Mouse (Mus musculus) heart, embryonic 13.5 days (tissue): ENCODE results near the gene A630023A22Rik. TPM values are rescaled to one million over a fixed set of nuclear protein-coding genes. Genes with fewer than 3 reads are reported as not detected.

Experiments
- ATAC-seq: fragments of 200-750 bp; cut with Nextera tagmentation; 2 replicates; pipeline ENCODE4 v1.8.0; 2017; ENCODE audit warnings: moderate TSS enrichment; ENCODE audit not compliant: insufficient number of reproducible peaks, low FRiP score, low TSS enrichment; ENCODE audit errors: extremely low read depth
- H3K27ac ChIP-seq: fragments of 300-500 bp; sonication (generic); replicated peaks from 2 replicates; pipeline ENCODE4 v1.5.1; 2015; ENCODE audit warnings: moderate library complexity, mild to moderate bottlenecking, inconsistent platforms
- H3K27me3 ChIP-seq: fragments of 300-500 bp; sonication (generic); replicated peaks from 2 replicates; pipeline ENCODE4 v1.6.1; 2015; ENCODE audit warnings: mild to moderate bottlenecking, inconsistent platforms
- H3K36me3 ChIP-seq: fragments of 300-500 bp; sonication (generic); 2 replicates; pipeline ENCODE4 v1.6.1; 2015; ENCODE audit warnings: mild to moderate bottlenecking, inconsistent platforms
- H3K4me1 ChIP-seq: fragments of 300-500 bp; sonication (generic); 2 replicates; pipeline ENCODE4 v1.6.1; 2015; ENCODE audit warnings: inconsistent platforms
- H3K4me2 ChIP-seq: fragments of 300-500 bp; sonication (generic); 2 replicates; pipeline ENCODE4 v1.6.1; 2015; ENCODE audit warnings: inconsistent platforms, mild to moderate bottlenecking, moderate library complexity
- H3K4me3 ChIP-seq: fragments of 300-500 bp; sonication (generic); 2 replicates; pipeline ENCODE4 v1.5.1; 2015; ENCODE audit warnings: moderate library complexity, mild to moderate bottlenecking, inconsistent platforms
- H3K9ac ChIP-seq: fragments of 300-500 bp; sonication (generic); 2 replicates; pipeline ENCODE4 v1.6.1; 2015; ENCODE audit warnings: inconsistent platforms, mild to moderate bottlenecking, moderate library complexity
- H3K9me3 ChIP-seq: fragments of 300-500 bp; sonication (generic); 2 replicates; pipeline ENCODE4 v1.6.1; 2016; ENCODE audit warnings: inconsistent platforms
- WGBS: fragments of 180-500 bp; shearing (Covaris S2); methylation state at CpG from one replicate; pipeline ENCODE4 v1.1.7; 2015; ENCODE audit warnings: mixed read lengths; 5-methylcytosine and 5-hydroxymethylcytosine counted together
- polyA plus RNA-seq: library from polyadenylated mRNA; unstranded; fragments of >200 nt; fragmentation: Nextera tagmentation; extraction: Ambion mirVana; gene quantifications from 2 replicates; pipeline ENCODE4 v1.2.1, GENCODE M21; 2015

The A630023A22Rik gene
- polyA plus RNA-seq, 1 experiment from 2014 or later: not detected

- Histone ChIP-seq H3K36me3 (no peaks in the 10 kb centered on the region), H3K4me3 (no peak overlapping the region), H3K27me3 (peaks cover 15% of the 10 kb centered on the region; the same call in 1 of the 2 replicates), H3K9ac (no peak overlapping the region), H3K9me3 (no peaks in the 10 kb centered on the region), H3K4me1 (no peaks in the 10 kb centered on the region), H3K4me2 (no peak overlapping the region), H3K27ac (no peak overlapping the region)
- WGBS: 66% methylated on average over 3 of the region's 4 CpGs
- no peak for ATAC-seq
These were observed 15.7 kb downstream of the A630023A22Rik start for GRCm38 (mm10) chr14:34086806-34087205.

- Histone ChIP-seq H3K4me3 (no peak within 1 kb of the TSS), H3K4me1 (no peaks in the 10 kb centered on the region), H3K4me2 (no peak within 1 kb of the TSS), H3K27me3 (peaks cover 15% of the 10 kb centered on the region; the same call in 1 of the 2 replicates), H3K9ac (no peak within 1 kb of the TSS), H3K9me3 (no peaks in the 10 kb centered on the region), H3K27ac (no peak within 1 kb of the TSS), H3K36me3 (no peaks in the 10 kb centered on the region)
- ATAC-seq: no peak
- 54% methylated on average over 4 of the region's 4 CpGs for WGBS
These were observed 16.8 kb downstream of the A630023A22Rik start, which contains the start of gene Anxa8 for GRCm38 (mm10) chr14:34085731-34086130. Anxa8 (plus strand) TSS chr14:34085981.

DNA sequence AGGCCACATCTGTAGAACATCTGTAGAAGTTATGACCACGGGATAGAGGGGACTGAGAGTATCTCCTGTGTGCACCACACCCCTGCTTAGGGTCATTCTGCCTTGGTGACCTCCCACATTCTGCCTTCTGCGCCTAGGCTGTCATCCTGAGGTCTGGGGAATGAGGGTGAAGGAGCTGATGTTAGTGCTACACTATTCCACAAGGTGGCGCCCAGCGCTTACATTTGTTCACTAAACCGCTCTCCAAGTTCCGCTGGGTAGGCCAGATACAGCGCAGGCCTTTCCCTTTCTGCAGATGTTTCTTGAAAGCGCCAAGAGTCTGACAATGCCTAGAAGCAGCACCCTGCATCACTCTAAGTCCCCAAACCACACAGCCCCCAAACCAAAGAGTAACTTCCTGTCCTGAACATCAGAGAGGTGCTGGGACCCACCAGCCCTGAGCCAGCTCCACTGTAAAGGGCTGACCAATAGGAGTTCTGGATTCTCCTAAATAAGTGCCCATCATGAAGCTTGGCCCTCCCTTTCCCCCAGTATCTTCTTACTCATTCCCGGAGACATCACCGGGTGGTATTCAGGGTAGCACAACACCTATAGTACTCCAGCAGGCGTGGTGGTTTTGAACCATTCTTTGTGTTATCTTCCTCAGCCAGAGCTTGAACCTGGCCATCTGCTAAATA lies 22.1 kb downstream of the A630023A22Rik start:
- Histone ChIP-seq H3K27ac (no peak overlapping the region), H3K4me1 (no peaks in the 10 kb centered on the region), H3K4me2 (no peak overlapping the region), H3K4me3 (no peak overlapping the region), H3K27me3 (peaks cover 10% of the 10 kb centered on the region; the same call in 1 of the 2 replicates), H3K9me3 (no peaks in the 10 kb centered on the region), H3K36me3 (no peaks in the 10 kb centered on the region), H3K9ac (no peak overlapping the region)
- no peak for ATAC-seq
- WGBS: 10% methylated on average over 11 of the region's 11 CpGs

DNA sequence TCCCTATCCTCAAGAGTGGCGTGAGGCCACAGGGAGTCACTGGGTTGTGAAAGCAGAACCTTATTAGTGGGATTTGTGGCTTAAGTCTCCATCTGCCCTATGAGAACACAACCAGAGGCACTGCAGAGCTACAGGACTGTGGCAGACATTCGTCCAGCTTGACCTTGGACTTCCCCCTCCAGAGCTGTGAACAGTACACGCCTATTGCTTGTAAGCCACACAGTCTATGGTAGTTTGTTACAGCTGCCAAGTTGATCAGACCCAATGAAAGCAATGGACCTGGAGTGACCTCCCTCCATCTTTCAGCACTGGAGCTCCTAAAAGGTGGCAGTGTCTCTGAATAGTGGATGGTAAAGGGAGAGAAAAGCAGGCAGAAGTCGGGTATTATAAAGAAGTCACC lies 24.3 kb downstream of the A630023A22Rik start:
- Histone ChIP-seq H3K4me1 (peaks cover 14% of the 10 kb centered on the region), H3K36me3 (no peaks in the 10 kb centered on the region), H3K27me3 (peaks cover under 1% of the 10 kb centered on the region; the same call in 1 of the 2 replicates), H3K4me2 (no peak overlapping the region), H3K9ac (no peak overlapping the region), H3K4me3 (no peak overlapping the region), H3K9me3 (no peaks in the 10 kb centered on the region), H3K27ac (no peak overlapping the region)
- WGBS: 62% methylated on average over 4 of the region's 4 CpGs
- no peak for ATAC-seq

- Histone ChIP-seq H3K36me3 (no peaks in the 10 kb centered on the region), H3K4me1 (peaks cover 16% of the 10 kb centered on the region), H3K27me3 (no peaks in the 10 kb centered on the region; the same call in 1 of the 2 replicates), H3K4me2 (no peak overlapping the region), H3K27ac (no peak overlapping the region), H3K9ac (no peak overlapping the region), H3K4me3 (no peak overlapping the region), H3K9me3 (no peaks in the 10 kb centered on the region)
- WGBS: 69% methylated on average over 5 of the region's 5 CpGs
- no peak for ATAC-seq
These were observed 25.3 kb downstream of the A630023A22Rik start for GRCm38 (mm10) chr14:34077222-34077621.

GRCm38 (mm10) chr14:34075346-34075745 lies 27.2 kb downstream of the A630023A22Rik start:
- H3K4me2 ChIP-seq: no peak overlapping the region
- no peak overlapping the region for H3K27ac ChIP-seq
- ATAC-seq: no peak
- WGBS: 35% methylated on average over 4 of the region's 4 CpGs
- H3K4me1 ChIP-seq: peaks cover 24% of the 10 kb centered on the region
- H3K9ac ChIP-seq: no peak overlapping the region
- H3K4me3 ChIP-seq: no peak overlapping the region
- no peaks in the 10 kb centered on the region for H3K36me3 ChIP-seq
- no peaks in the 10 kb centered on the region for H3K9me3 ChIP-seq
- no peaks in the 10 kb centered on the region; the same call in 1 of the 2 replicates for H3K27me3 ChIP-seq

DNA sequence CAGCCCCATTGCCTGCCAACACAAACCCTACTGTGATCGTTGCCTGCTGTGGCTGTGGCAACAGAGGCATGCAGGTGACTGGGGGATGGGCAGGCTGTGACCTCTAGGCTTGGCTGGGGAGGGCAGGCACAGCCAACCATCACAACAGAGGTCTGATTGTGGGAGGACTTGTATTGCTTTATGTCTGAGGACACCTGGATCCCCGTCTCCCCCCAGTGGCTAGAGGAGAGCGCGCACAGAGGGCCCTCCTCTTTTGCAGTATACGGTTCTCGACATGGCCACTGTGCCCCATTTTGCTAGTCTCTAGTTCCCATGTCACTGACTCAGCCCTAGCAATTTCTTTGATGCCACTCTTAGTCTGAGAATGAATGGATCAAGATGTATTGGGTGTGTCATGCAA lies 30.9 kb downstream of the A630023A22Rik start:
- Histone ChIP-seq H3K4me3 (no peak overlapping the region), H3K4me2 (no peak overlapping the region), H3K4me1 (peaks cover 24% of the 10 kb centered on the region), H3K9ac (no peak overlapping the region), H3K27ac (no peak overlapping the region), H3K9me3 (no peaks in the 10 kb centered on the region), H3K36me3 (no peaks in the 10 kb centered on the region), H3K27me3 (no peaks in the 10 kb centered on the region)
- WGBS: 45% methylated on average over 6 of the region's 6 CpGs
- no peak for ATAC-seq

DNA sequence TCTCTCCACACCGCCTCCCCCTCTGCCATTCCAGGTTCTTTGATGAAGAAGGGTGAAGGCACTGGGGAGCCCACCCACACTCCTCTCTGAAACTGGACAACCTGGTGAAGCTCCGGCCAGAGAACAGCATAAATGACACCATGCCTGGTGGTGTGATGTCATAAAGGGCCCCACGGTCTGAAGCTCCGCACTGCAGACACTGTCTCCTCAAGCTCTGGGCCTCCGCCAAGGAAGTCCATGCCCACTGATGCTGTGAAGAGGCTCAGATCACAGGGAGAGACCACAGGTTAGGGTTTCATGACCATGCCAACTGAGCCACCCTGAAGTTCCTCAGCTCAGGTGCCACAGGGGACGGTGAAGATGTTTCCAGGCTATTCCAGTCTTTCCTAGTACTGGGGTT lies 50.0 kb downstream of the A630023A22Rik start, which contains the start of gene Antxrl:
Gene Antxrl (plus strand): TSS at position 192 of the 400 bp plus-strand sequence.
- no peak within 1 kb of the TSS for H3K4me2 ChIP-seq
- H3K4me1 ChIP-seq: no peaks in the 10 kb centered on the region
- ATAC-seq: no peak
- H3K27ac ChIP-seq: no peak within 1 kb of the TSS
- H3K36me3 ChIP-seq: no peaks in the 10 kb centered on the region
- no peaks in the 10 kb centered on the region; the same call in 1 of the 2 replicates for H3K27me3 ChIP-seq
- no peaks in the 10 kb centered on the region for H3K9me3 ChIP-seq
- H3K9ac ChIP-seq: no peak within 1 kb of the TSS
- 78% methylated on average over 6 of the region's 6 CpGs for WGBS
- H3K4me3 ChIP-seq: no peak within 1 kb of the TSS

DNA sequence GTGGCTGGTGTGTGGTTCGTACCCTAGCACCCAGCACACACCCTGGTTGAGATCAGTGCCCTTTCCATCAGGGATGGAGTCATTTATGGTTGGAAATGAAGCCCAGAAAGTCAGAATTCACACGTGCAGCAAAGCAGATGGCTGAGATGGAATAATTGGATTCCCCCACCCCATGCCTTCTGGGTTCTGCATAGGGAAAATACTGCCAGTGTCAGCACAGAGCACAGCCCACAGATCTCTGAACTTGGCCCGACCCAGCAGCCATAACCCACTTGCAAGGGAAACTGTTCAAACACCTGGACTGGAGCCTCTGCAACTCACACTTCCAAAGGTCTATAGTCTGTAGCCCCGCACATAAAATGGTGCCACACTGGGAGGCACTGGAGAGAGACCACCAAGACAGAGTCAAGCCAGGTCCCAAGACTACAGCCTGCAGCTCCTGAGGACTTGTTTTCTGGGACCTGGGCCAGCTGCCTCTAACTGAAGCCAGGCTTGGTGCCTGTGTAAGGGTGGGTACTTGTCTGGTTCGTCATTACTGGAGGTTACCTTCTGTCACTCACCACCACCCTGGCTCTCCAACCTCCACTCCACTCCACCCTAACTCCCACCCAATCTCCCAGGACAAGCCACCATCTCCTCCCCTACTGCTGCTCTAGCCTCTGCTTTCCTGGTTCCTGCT lies 52.3 kb downstream of the A630023A22Rik start:
- H3K27me3 ChIP-seq: no peaks in the 10 kb centered on the region; the same call in 1 of the 2 replicates

GRCm38 (mm10) chr14:34043341-34043740 lies 59.2 kb downstream of the A630023A22Rik start:
- Histone ChIP-seq H3K36me3 (no peaks in the 10 kb centered on the region), H3K4me1 (no peaks in the 10 kb centered on the region), H3K9me3 (no peaks in the 10 kb centered on the region), H3K4me2 (no peak overlapping the region), H3K27me3 (no peaks in the 10 kb centered on the region), H3K9ac (no peak overlapping the region), H3K27ac (no peak overlapping the region), H3K4me3 (no peak overlapping the region)
- ATAC-seq: no peak; the same call in 1 of the 2 replicates
- 43% methylated on average over 3 of the region's 3 CpGs for WGBS

More for the DNA sequence above, 52.3 kb downstream of the A630023A22Rik start:
- H3K4me3 ChIP-seq: no peak overlapping the region
- H3K4me2 ChIP-seq: no peak overlapping the region
- ATAC-seq: no peak
- H3K9me3 ChIP-seq: no peaks in the 10 kb centered on the region
- H3K4me1 ChIP-seq: no peaks in the 10 kb centered on the region
- H3K27ac ChIP-seq: no peak overlapping the region
- H3K9ac ChIP-seq: no peak overlapping the region
- no peaks in the 10 kb centered on the region for H3K36me3 ChIP-seq
- WGBS: 58% methylated on average over 5 of the region's 5 CpGs

GRCm38 (mm10) chr14:34041241-34041640 lies 61.3 kb downstream of the A630023A22Rik start:
- Histone ChIP-seq H3K4me1 (no peaks in the 10 kb centered on the region), H3K4me3 (no peak overlapping the region), H3K9me3 (no peaks in the 10 kb centered on the region), H3K9ac (no peak overlapping the region), H3K4me2 (no peak overlapping the region), H3K27me3 (no peaks in the 10 kb centered on the region), H3K36me3 (no peaks in the 10 kb centered on the region), H3K27ac (no peak overlapping the region)
- ATAC-seq: no peak
- 67% methylated on average over 4 of the region's 4 CpGs for WGBS
